10 mouse cellular contexts compared by ENCODE assay signal in genomic region chr9:53398388-53398700, GRCm38 (mm10). TPM values are rescaled to one million over a fixed set of nuclear protein-coding genes. Genes with fewer than 3 reads are reported as not detected.
DNase-seq lines count a peak whose midpoint lies in the region; ATAC-seq and TF ChIP-seq lines count a peak whose summit lies in the region.
"Had no signal": no experiment of that assay in that cellular context is flagged by ENCODE, and none has a peak within 500 bp of the region (broad histone marks: within the 10 kb centered on the region; RNA-seq: fewer than 3 reads in every experiment).

No protein-coding gene starts in this region.

- WGBS in heart, embryonic 10.5 days = 7% methylated on average over 5 of the region's 5 CpGs
- 9% methylated on average over 5 of the region's 5 CpGs for WGBS in hindbrain, postnatal 0 days

- H3K36me3 ChIP-seq in heart, embryonic 10.5 days = 0 out of 2 replicates have a peak, but pooled peaks cover 4% of the 10 kb centered on the region
- H3K36me3 ChIP-seq in hindbrain, postnatal 0 days (ENCODE audit: insufficient read depth, low read length) = no peaks in the 10 kb centered on the region
- H3K36me3 ChIP-seq: embryonic facial prominence, embryonic 12.5 days; limb, embryonic 12.5 days had no signal

- no peak for ATAC-seq in hindbrain, postnatal 0 days

- peaks cover 12% of the 10 kb centered on the region for H3K4me1 ChIP-seq in heart, embryonic 10.5 days
- 0 out of 2 replicates have a peak, but pooled peaks cover 5% of the 10 kb centered on the region for H3K4me1 ChIP-seq in hindbrain, postnatal 0 days (ENCODE audit: insufficient read depth, low read length)

- H3K4me2 ChIP-seq in hindbrain, postnatal 0 days (ENCODE audit: low read depth, low read length) = no peak overlapping the region
- H3K4me2 ChIP-seq: embryonic facial prominence, embryonic 12.5 days; limb, embryonic 12.5 days had no signal

- no peak overlapping the region for H3K27ac ChIP-seq in heart, embryonic 10.5 days
- no peak overlapping the region for H3K27ac ChIP-seq in hindbrain, postnatal 0 days
- H3K27ac ChIP-seq: embryonic facial prominence, embryonic 12.5 days; limb, embryonic 12.5 days had no signal

- TF ChIP-seq CTCF in hindbrain, postnatal 0 days (IDR thresholded peaks at IDR 0.05; ENCODE audit: low read depth) = peak; percentile 63

- H3K9ac ChIP-seq in hindbrain, postnatal 0 days (replicated peaks; ENCODE audit: low read length) = no peak overlapping the region
- H3K9ac ChIP-seq: embryonic facial prominence, embryonic 12.5 days; limb, embryonic 12.5 days had no signal

- no peak overlapping the region for H3K4me3 ChIP-seq in heart, embryonic 10.5 days
- no peak overlapping the region for H3K4me3 ChIP-seq in hindbrain, postnatal 0 days (ENCODE audit: low read length)
- H3K4me3 ChIP-seq: embryonic facial prominence, embryonic 12.5 days; limb, embryonic 12.5 days had no signal

- DNase-seq in heart, adult 11 months = peak; percentile 85
- DNase-seq in heart, embryonic 10.5 days (ENCODE audit: low spot score) = no peak
- peak; percentile 30 for DNase-seq in 3134 (ENCODE audit: extremely low read depth, insufficient read length, low spot score)
- peak; percentile 46 for DNase-seq in Muller cell, postnatal 12 days (ENCODE audit: inconsistent ontology term)
- DNase-seq in cerebellum, adult 9-11 months = peak; percentile 60
- peak; percentile 64 for DNase-seq in hindbrain, postnatal 0 days (ENCODE audit: low spot score)
- peak; percentile 83 for DNase-seq in lung, postnatal 36 days
- DNase-seq in thymus, postnatal 0 days (ENCODE audit: low spot score) = peak; percentile 82

- H3K27me3 ChIP-seq in heart, embryonic 10.5 days (ENCODE audit: insufficient read depth, poor library complexity, severe bottlenecking) = no peaks in the 10 kb centered on the region
- H3K27me3 ChIP-seq in hindbrain, postnatal 0 days (ENCODE audit: insufficient read depth, low read length) = no peaks in the 10 kb centered on the region
- H3K27me3 ChIP-seq: embryonic facial prominence, embryonic 12.5 days; limb, embryonic 12.5 days had no signal

- H3K9me3 ChIP-seq in heart, embryonic 10.5 days = no peaks in the 10 kb centered on the region
- no peaks in the 10 kb centered on the region for H3K9me3 ChIP-seq in hindbrain, postnatal 0 days (ENCODE audit: low read length)
- H3K9me3 ChIP-seq: embryonic facial prominence, embryonic 12.5 days; limb, embryonic 12.5 days had no signal

RNA-seq across cellular contexts. Expression of gene 4930550C14Rik, which starts 3.8 kb away (rescaled TPM):
- 0.09 and 0.58 TPM in 2 replicates for polyA plus RNA-seq in heart, embryonic 10.5 days (2016; fragmentation: Nextera tagmentation; extraction: Ambion mirVana)
- 0.18 and 0.26 TPM in 2 replicates for total RNA-seq in hindbrain, postnatal 0 days (2014; rRNA removed)
- 0.49 and 0.59 TPM in 2 replicates for polyA plus RNA-seq in hindbrain, postnatal 0 days (2015; fragmentation: Nextera tagmentation; extraction: Ambion mirVana)
- polyA plus RNA-seq in thymus, postnatal 0 days (2015; fragmentation: Nextera tagmentation; extraction: Ambion mirVana) = 3.6 and 4.6 TPM in 2 replicates

RNA-seq across cellular contexts. Expression of gene Kdelc2, which starts 14.5 kb away (rescaled TPM):
- 17.5 and 18.1 TPM in 2 replicates for polyA plus RNA-seq in heart, embryonic 10.5 days (2016; fragmentation: Nextera tagmentation; extraction: Ambion mirVana)
- total RNA-seq in hindbrain, postnatal 0 days (2014; rRNA removed) = 5.5 and 6.8 TPM in 2 replicates
- polyA plus RNA-seq in hindbrain, postnatal 0 days (2015; fragmentation: Nextera tagmentation; extraction: Ambion mirVana) = 8.1 and 8.7 TPM in 2 replicates
- polyA plus RNA-seq in thymus, postnatal 0 days (2015; fragmentation: Nextera tagmentation; extraction: Ambion mirVana) = 4.3 and 4.6 TPM in 2 replicates
